Mouse (Mus musculus) ES-E14 (cell line): ENCODE data around the gene Gstm6.

Source experiments
- CHD2 ChIP-seq: IDR thresholded peaks from 2 replicates; pipeline ENCODE4 v1.6.1; 2014; ENCODE audit warnings: mild to moderate bottlenecking, low read depth, low read length, inconsistent platforms
- HCFC1 ChIP-seq: IDR thresholded peaks from 2 replicates; pipeline ENCODE4 v1.6.1; 2012; ENCODE audit warnings: low read length, inconsistent platforms, borderline replicate concordance; ENCODE audit not compliant: insufficient read depth
- MAFK ChIP-seq: IDR thresholded peaks from 2 replicates; pipeline ENCODE4 v1.6.1; 2014; ENCODE audit warnings: mild to moderate bottlenecking, low read depth, low read length, inconsistent platforms; ENCODE audit not compliant: insufficient read depth
- ZC3H11A ChIP-seq: IDR thresholded peaks from 2 replicates; pipeline ENCODE4 v1.6.1; 2012; ENCODE audit warnings: low read depth, mild to moderate bottlenecking, inconsistent platforms, low read length, borderline replicate concordance
- ZNF384 ChIP-seq: IDR thresholded peaks from 2 replicates; pipeline ENCODE4 v1.6.1; 2012; ENCODE audit warnings: low read depth, low read length, inconsistent platforms

GRCm38 (mm10) chr3:107895720-107896569, 47.6 kb downstream of the Gstm6 start, which contains the start of gene Gstm5:
- TF ChIP-seq HCFC1 (no peak), ZNF384 (no peak), CHD2 (no peak), ZC3H11A (no peak), MAFK (no peak)
